Mouse (Mus musculus) forebrain, embryonic 13.5 days (tissue): ENCODE measurements around the gene Actl6b. TPM values are rescaled to one million over a fixed set of nuclear protein-coding genes. Genes with fewer than 3 reads are reported as not detected.
A peak's percentile ranks its signal among the peaks of the same experiment; 100 is the strongest.

Experiments
- ATAC-seq: fragments of 200-750 bp; cut with Nextera tagmentation; 2 replicates; pipeline ENCODE4 v1.8.0; 2017
- H3K27ac ChIP-seq: fragments of 300-500 bp; sonication (generic); 2 replicates; pipeline ENCODE4 v1.5.1; 2015; ENCODE audit warnings: inconsistent platforms, mild to moderate bottlenecking, moderate library complexity
- H3K27me3 ChIP-seq: fragments of 300-500 bp; sonication (generic); 2 replicates; pipeline ENCODE4 v1.6.1; 2015; ENCODE audit warnings: mild to moderate bottlenecking, inconsistent platforms
- H3K36me3 ChIP-seq: fragments of 300-500 bp; sonication (generic); 2 replicates; pipeline ENCODE4 v1.6.1; 2015; ENCODE audit warnings: mild to moderate bottlenecking, inconsistent platforms; ENCODE audit not compliant: poor library complexity, severe bottlenecking
- H3K4me1 ChIP-seq: fragments of 300-500 bp; sonication (generic); 2 replicates; pipeline ENCODE4 v1.6.1; 2015; ENCODE audit warnings: inconsistent platforms
- H3K4me2 ChIP-seq: fragments of 300-500 bp; sonication (generic); 2 replicates; pipeline ENCODE4 v1.6.1; 2015; ENCODE audit warnings: inconsistent platforms, mild to moderate bottlenecking, moderate library complexity
- H3K4me3 ChIP-seq: fragments of 300-500 bp; sonication (generic); 2 replicates; pipeline ENCODE4 v1.5.1; 2015; ENCODE audit warnings: mild to moderate bottlenecking, inconsistent platforms
- H3K9ac ChIP-seq: fragments of 300-500 bp; sonication (generic); 2 replicates; pipeline ENCODE4 v1.6.1; 2015; ENCODE audit warnings: mild to moderate bottlenecking, inconsistent platforms
- H3K9me3 ChIP-seq: fragments of 300-500 bp; sonication (generic); replicated peaks from 2 replicates; pipeline ENCODE4 v1.6.1; 2016; ENCODE audit warnings: inconsistent platforms
- WGBS: fragments of 180-500 bp; shearing (Covaris S2); methylation state at CpG from one replicate; pipeline ENCODE4 v1.1.7; 2015; 5-methylcytosine and 5-hydroxymethylcytosine counted together
- polyA plus RNA-seq: library from polyadenylated mRNA; unstranded; fragments of >200 nt; fragmentation: Nextera tagmentation; extraction: Ambion mirVana; gene quantifications from 2 replicates; pipeline ENCODE4 v1.2.1, GENCODE M21; 2015

The Actl6b gene
- polyA plus RNA-seq, 1 experiment from 2014 or later: 144 TPM

DNA sequence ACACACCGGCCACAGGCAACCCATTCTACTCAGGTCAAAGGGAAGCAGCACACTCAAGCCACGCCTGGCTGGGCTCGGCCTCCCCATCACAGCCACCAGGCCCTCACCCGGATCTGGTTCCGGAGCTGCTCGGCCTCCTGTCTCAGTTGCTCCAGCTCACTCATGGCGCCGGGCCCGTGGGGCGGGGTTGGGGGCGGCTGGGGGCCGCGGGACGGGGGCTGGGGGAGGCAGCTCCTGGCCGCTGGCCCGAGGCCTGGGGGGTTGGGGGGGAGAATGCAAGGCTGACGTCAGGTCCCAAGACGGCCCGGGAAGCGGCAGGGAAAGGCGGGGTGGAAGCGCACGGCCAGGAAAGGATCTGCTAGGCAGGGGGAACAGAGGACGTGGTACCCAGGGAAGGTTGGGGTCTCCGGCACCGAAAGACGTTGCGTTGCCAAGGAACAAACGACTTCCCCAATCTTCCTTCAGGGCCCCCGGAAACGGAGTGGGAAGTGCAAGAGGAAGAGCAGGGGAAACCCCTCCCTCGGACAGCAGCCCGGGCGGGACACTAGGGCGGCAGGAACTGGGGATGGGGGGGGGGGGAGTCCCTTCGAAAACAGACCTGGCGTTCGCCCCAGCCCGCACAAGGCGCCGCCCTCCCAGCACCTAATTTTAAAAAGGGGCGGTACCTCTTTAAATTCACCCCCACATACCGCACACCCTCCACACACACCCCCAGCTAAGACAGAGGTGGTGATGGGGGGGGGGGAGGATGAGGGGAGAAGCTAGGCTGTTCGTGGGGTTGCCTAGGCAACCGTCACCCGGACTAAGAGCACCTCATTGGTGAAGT is 22.5 kb upstream of the Actl6b start:
- peak overlapping the region; percentile 98 for H3K9ac ChIP-seq
- H3K27me3 ChIP-seq: no peaks in the 10 kb centered on the region
- no peaks in the 10 kb centered on the region for H3K9me3 ChIP-seq
- peak overlapping the region; percentile 94 for H3K4me3 ChIP-seq
- H3K4me1 ChIP-seq: peaks cover 41% of the 10 kb centered on the region
- H3K36me3 ChIP-seq: peaks cover 43% of the 10 kb centered on the region
- H3K4me2 ChIP-seq: peak overlapping the region; percentile 93
- under 1% methylated on average over 43 of the region's 46 CpGs for WGBS
- ATAC-seq: peak; percentile 44
- peak overlapping the region; percentile 99 for H3K27ac ChIP-seq

DNA sequence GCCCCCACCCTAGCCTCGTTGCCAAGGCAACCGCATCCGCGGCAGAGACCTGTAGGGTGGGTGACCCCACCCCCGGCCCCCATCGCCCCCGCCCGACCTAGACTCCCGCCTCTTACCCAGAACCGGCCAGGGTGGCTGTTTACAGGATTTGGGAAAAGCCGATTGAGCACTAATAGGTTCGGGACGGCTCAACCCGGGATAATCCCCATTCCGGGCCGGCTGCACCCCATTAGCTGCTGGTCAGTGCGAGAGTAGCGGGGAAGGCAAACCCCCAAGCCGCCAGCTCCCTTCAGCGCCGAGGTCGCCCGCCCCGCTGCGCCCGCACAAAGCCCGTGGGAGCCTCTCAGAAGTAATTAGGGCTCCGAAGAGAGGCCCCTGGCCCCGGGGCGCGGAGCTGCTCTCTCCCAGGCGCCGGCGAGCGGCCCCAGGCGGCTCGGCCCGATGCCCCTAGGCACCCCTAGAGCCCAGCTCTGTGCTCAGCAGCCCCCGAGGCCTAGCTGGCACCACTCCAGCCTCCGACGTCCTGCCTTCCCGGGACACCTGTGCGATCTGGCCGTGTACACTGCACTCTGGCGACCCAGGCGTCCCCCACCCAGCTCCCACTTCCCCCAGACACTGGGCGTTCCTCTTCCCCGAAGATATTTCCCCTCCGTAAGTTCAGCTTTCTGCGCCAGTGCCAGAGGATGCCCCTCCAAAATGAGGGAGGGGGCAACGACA is 21.7 kb upstream of the Actl6b start:
- Histone ChIP-seq H3K4me2 (peak overlapping the region; percentile 93), H3K9me3 (no peaks in the 10 kb centered on the region), H3K27me3 (no peaks in the 10 kb centered on the region), H3K4me1 (peaks cover 34% of the 10 kb centered on the region), H3K9ac (peak overlapping the region; percentile 98), H3K27ac (peak overlapping the region; percentile 99), H3K36me3 (peaks cover 36% of the 10 kb centered on the region), H3K4me3 (peak overlapping the region; percentile 94)
- 0% methylated on average over 51 of the region's 51 CpGs for WGBS
- peak; percentile 22 for ATAC-seq

DNA sequence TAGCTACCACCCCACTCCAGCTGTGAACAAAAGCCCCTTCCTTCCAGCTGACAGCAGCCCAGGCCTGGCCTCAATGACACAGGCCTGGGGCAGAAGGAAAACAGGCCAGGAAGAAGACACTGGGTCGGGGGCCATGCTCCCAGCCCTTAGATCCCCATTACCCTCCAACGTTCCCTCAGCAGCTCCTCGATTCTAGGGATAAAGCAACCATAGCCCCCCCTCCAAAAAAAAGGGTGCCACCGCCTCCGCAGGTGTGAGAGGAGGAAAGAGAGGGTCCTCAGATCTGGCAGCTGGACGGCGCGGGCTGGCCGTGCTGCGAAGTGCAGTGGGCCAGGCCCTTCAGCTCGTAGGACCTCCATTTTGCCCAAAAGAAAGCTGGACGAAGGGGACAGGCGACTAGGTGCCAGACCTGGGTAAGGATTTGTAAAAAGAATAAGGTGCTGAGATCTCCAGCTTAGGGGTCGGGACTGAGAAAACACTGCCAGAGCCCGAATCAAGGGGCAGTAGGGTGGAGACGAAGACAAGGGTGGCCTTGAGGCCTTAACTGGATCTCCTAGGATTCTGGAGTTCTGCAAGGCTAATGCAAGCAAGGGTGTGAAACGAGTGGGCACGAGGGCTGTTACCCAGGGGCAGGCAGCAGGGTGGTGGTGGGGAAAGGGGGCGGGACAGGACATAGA is 21.0 kb upstream of the Actl6b start:
- WGBS: under 1% methylated on average over 19 of the region's 19 CpGs
- H3K9ac ChIP-seq: peak overlapping the region; percentile 98
- peak overlapping the region; percentile 99 for H3K27ac ChIP-seq
- H3K27me3 ChIP-seq: no peaks in the 10 kb centered on the region
- peak overlapping the region; percentile 94 for H3K4me3 ChIP-seq
- H3K4me1 ChIP-seq: peaks cover 31% of the 10 kb centered on the region
- no peaks in the 10 kb centered on the region for H3K9me3 ChIP-seq
- peak overlapping the region; percentile 93 for H3K4me2 ChIP-seq
- peaks cover 29% of the 10 kb centered on the region for H3K36me3 ChIP-seq
- no peak for ATAC-seq

DNA sequence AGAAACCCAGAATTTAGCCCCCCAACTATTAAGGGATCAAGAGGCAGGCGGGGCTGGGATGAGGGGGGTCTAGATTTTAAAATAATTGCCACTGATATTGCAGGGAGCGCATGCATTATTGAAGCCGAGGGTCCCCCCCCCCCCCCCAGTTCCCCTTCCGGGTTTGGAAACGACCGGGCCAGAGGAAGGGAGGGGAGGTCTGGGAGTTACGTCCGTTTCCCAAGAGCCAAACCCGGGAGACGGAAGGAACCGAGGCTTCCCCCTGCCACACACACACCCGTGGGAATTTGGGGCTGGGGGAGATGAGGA is 20.6 kb upstream of the Actl6b start:
- WGBS: 0% methylated on average over 12 of the region's 12 CpGs
- H3K36me3 ChIP-seq: peaks cover 25% of the 10 kb centered on the region
- H3K9ac ChIP-seq: peak overlapping the region; percentile 98
- no peak; the same call in none of the 2 replicates for ATAC-seq
- H3K4me2 ChIP-seq: peak overlapping the region; percentile 93
- peak overlapping the region; percentile 99 for H3K27ac ChIP-seq
- H3K27me3 ChIP-seq: no peaks in the 10 kb centered on the region
- H3K4me1 ChIP-seq: peaks cover 26% of the 10 kb centered on the region
- H3K4me3 ChIP-seq: peak overlapping the region; percentile 94
- no peaks in the 10 kb centered on the region for H3K9me3 ChIP-seq

DNA sequence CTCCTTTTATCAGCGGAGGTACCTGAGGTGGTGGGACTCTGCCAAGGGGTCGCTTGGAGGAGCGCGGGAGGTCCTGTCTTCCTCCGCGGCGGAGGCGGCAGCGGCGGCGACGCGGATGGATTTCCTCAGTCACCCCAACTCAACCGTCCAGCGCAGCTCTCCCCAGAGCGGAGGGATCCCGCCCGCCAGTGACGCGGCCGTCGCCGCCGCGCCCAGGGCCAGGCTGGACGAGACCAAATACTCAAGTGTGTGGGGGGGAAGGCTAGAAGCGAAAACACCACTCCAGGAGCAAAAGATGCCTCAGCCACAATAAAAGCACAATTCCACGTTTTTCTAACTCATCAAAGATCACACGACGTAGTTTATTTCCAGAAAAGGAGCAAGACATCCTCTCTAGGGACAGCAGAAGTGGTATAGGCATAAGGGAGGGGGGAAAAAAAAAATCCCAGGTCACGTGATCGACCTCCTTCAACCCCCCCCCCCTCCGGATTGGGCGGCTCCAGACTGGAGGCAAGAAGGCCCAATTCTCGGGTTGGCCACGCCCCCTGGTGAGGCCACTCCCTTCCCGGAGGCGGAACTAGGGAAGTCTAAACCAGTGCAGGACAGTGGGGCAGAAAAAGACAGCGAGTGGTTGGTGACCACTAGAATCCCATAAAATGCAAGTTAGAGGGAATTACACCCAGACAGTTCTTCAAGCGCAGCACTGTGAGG is 20.0 kb upstream of the Actl6b start, which contains the start of the genes Epo and Gnb2:
Gene Epo, minus strand, starts transcription at position 126 of the 711 bp plus-strand sequence.
Gene Gnb2, minus strand, starts transcription at position 394 of the 711 bp plus-strand sequence.
- under 1% methylated on average over 40 of the region's 40 CpGs for WGBS
- Histone ChIP-seq H3K4me3 (peak within 1 kb of the TSS; percentile 94), H3K36me3 (peaks cover 19% of the 10 kb centered on the region)

DNA sequence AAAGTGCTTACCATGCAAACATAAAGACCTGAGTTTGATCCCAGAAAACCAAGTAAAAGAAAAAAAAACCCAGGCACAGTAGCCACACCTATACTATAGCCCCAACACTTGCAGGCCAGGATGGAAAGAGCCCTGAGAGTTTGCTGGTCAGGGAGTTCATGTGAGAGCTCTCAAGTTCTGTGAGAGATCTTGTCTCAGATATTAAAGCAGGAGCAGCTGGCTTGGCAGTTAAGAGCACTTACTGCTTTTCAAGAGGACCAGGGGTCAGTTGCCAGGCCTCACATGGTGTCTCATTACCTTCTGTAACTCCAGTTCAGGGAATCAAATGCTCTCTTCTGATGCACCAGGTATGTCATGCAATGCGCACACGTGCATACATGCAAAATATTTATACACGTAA is 18.6 kb upstream of the Actl6b start:
- no peaks in the 10 kb centered on the region for H3K9me3 ChIP-seq
- H3K4me2 ChIP-seq: no peak overlapping the region
- no peak for ATAC-seq
- no peak overlapping the region for H3K4me3 ChIP-seq
- H3K4me1 ChIP-seq: peaks cover 18% of the 10 kb centered on the region
- no peak overlapping the region for H3K27ac ChIP-seq
- no peak overlapping the region for H3K9ac ChIP-seq
- peaks cover 5% of the 10 kb centered on the region for H3K36me3 ChIP-seq
- no peaks in the 10 kb centered on the region for H3K27me3 ChIP-seq
- 94% methylated on average over 3 of the region's 3 CpGs for WGBS

More for the DNA sequence above, 20.0 kb upstream of the Actl6b start, which contains the start of the genes Epo and Gnb2:
- Histone ChIP-seq H3K4me1 (peaks cover 21% of the 10 kb centered on the region), H3K27me3 (no peaks in the 10 kb centered on the region), H3K27ac (peak within 1 kb of the TSS; percentile 99), H3K9ac (peak within 1 kb of the TSS; percentile 98), H3K4me2 (peak within 1 kb of the TSS; percentile 93), H3K9me3 (no peaks in the 10 kb centered on the region)
- ATAC-seq: peak; percentile 81

DNA sequence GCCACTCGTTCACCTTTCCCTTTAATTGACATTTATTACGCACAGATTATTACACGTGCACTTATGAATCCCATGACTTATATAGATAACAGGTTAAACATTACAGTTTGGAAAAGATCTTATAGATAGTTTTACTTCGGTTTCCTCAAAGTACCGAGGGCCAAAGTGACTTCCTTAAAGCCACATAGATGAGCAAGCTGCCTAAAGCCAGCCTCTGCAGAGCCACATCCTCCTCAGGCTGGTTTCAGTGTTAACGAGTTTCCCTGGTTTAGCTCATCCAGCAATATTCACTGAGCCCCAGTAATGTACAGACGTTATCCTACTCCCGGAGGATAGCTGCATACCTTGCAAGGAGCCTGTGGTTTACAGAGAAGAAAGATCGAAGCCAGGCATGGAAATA is 18.0 kb upstream of the Actl6b start:
- Histone ChIP-seq H3K4me1 (peaks cover 12% of the 10 kb centered on the region), H3K9me3 (no peaks in the 10 kb centered on the region), H3K9ac (no peak overlapping the region), H3K27ac (no peak overlapping the region), H3K27me3 (no peaks in the 10 kb centered on the region), H3K4me2 (no peak overlapping the region), H3K4me3 (no peak overlapping the region), H3K36me3 (no peaks in the 10 kb centered on the region)
- WGBS: 81% methylated on average over 9 of the region's 9 CpGs
- ATAC-seq: no peak

DNA sequence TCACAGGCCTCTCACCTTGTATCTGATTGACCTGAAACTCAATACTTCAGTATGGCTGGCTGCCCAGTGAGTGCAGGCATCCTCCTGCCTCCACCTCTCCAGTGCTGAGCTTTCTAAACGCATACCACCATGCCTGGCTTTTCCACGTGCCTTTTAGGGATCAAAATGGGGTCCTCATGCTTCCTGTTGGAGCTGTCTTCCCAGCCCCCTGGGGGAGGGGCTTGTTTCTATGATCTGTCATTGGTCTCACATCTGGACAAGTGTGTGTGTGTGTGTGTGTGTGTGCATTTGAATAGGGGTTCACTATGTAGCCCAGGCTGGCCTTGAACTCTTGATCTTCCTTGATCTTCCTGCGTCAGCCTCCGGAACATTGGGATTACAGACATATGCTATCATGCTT is 15.9 kb upstream of the Actl6b start:
- no peak overlapping the region for H3K4me3 ChIP-seq
- H3K9me3 ChIP-seq: no peaks in the 10 kb centered on the region
- H3K27me3 ChIP-seq: no peaks in the 10 kb centered on the region
- H3K27ac ChIP-seq: no peak overlapping the region
- ATAC-seq: no peak
- H3K4me2 ChIP-seq: no peak overlapping the region
- peaks cover 8% of the 10 kb centered on the region for H3K4me1 ChIP-seq
- WGBS: 58% methylated on average over 4 of the region's 4 CpGs
- no peak overlapping the region for H3K9ac ChIP-seq
- no peaks in the 10 kb centered on the region for H3K36me3 ChIP-seq

DNA sequence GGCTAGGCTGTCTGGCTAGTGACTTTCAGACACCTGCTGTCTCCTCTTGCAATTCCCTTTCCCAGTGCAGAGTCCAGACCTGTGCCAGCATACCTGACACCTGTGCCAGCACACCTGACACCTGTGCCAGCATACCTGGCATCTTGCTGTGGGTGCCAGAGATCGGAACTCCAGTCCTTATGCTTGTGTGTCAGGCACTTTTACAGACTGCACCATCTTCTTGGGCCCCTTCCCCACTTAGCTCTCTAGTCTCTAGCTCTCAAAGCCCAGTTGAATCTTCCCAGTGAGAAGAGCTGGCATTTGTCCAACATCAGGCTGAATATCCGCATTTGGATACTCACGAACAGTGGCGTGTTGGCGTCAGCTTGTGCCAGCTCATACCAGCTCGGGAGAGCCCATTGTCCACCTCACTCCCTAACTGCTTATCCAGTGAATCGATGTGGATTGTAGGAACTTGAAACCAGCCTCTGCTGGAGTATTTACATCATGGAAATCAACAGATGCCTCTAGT is 14.0 kb upstream of the Actl6b start:
- H3K27ac ChIP-seq: no peak overlapping the region
- WGBS: 34% methylated on average over 7 of the region's 7 CpGs
- no peak overlapping the region for H3K4me3 ChIP-seq
- H3K9me3 ChIP-seq: no peaks in the 10 kb centered on the region
- H3K9ac ChIP-seq: peak overlapping the region; percentile 30; the same call in 1 of the 2 replicates
- no peaks in the 10 kb centered on the region for H3K27me3 ChIP-seq
- no peak for ATAC-seq
- peaks cover 8% of the 10 kb centered on the region for H3K4me1 ChIP-seq
- H3K36me3 ChIP-seq: no peaks in the 10 kb centered on the region
- H3K4me2 ChIP-seq: peak overlapping the region; percentile 15; the same call in 1 of the 2 replicates

DNA sequence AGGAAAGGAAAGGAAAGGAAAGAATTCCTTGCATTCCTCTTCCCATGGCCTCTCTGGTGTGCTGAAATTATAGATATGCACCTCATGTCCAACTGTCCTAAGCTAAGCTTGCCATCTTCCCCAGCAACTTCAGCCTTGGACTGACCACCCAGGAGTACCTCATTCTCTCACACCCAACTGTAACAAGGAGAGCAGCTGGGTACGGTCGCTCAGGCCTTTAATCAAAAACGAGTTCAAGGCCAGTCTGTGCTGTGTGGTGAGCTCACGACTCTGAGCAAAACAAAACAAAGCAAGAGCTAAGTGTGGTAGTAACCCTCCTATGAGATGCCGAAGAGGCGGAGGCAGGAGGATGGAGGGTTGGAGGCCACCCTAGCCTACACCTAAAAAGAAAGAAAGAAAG is 12.3 kb upstream of the Actl6b start:
- Histone ChIP-seq H3K4me3 (no peak overlapping the region), H3K4me2 (no peak overlapping the region), H3K4me1 (peaks cover 8% of the 10 kb centered on the region), H3K27ac (no peak overlapping the region), H3K9ac (no peak overlapping the region), H3K36me3 (no peaks in the 10 kb centered on the region), H3K27me3 (0 out of 2 replicates have a peak, but pooled peaks cover 5% of the 10 kb centered on the region), H3K9me3 (no peaks in the 10 kb centered on the region)
- 69% methylated on average over 6 of the region's 6 CpGs for WGBS
- ATAC-seq: no peak

DNA sequence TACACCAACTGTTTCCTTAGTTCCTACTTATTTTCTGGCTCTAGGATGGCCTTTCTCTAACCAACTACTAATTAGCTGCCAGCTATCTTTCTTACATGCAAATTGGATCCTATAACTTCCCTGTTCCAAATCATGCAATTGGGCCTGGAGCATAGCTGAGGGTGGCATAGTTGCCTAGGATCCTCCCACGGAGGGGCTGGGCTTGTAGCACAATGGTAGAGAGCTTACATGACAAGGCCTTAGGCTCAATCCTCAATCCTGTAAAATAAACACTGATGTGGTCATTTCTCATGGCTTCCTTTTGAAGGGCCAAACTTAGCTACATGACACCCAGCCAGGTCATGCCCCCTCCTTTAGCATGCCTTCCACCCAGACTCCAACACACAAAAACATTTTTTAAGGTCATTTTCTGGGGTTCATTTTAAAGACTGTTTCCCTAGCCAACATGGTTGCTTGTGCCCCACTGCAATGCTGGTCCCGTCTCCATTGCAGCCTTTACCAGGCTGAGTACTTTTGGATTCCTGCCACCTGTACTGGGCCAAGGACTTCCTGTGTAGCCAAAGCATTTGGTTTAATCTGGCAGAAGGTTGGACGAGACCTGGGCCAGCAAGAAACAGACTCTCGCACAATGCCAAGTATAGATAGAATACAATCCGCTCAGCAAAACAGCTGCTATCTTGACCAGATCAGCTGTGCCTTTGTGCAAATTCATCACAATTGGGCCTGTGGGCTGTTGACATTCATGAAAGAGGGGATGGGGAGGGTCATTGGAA is 11.4 kb upstream of the Actl6b start:
- no peaks in the 10 kb centered on the region for H3K9me3 ChIP-seq
- H3K36me3 ChIP-seq: no peaks in the 10 kb centered on the region
- H3K27ac ChIP-seq: no peak overlapping the region
- H3K9ac ChIP-seq: no peak overlapping the region
- H3K4me3 ChIP-seq: no peak overlapping the region
- H3K27me3 ChIP-seq: 0 out of 2 replicates have a peak, but pooled peaks cover 5% of the 10 kb centered on the region
- no peak for ATAC-seq
- H3K4me1 ChIP-seq: peaks cover 8% of the 10 kb centered on the region
- WGBS: 68% methylated on average over 5 of the region's 5 CpGs
- H3K4me2 ChIP-seq: no peak overlapping the region
